Mouse (Mus musculus): ENCODE measurements around the gene Yipf3.

Yipf3 gene

DNA sequence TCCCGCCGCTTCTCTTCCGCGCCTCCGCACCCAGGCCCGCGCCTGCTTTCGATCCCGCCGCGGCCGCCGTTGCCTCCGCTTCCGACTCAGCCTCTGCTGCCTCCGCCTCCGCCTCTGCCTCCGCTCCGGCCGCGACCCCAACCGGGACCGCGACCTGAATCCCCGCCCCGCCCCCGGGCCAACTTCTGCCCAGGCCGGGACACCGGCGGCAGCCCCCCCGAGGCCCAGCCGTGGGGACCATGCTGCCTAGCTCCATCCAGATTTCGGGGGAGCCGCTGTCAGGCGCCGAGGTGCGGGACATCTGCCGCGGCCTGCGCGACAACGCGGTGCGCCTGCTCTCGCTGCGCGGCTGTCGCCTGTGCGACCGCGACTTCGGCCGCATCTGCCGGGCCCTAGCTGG lies 6.2 kb downstream of the Yipf3 start:
- no peak for DNase-seq (ENCODE audit: inconsistent ontology term)

DNA sequence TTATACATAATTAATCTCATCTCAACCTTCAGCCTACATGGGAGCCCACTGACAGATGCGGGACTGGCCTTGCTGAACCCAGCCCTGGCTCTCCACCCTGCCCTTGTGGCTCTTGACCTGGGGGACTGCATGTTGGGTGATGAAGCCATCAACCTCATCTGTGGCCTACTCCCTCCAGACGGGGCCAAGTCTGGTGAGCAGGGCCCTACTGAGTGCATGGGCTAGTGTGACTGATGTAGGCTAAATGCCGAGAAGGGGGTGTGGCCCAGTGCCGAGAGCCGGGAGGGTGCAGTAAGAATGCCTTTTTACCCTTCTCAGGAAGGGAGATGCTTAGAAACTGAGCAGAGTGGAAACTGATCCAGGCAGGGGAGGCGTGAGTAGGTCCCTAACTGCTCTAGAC lies 7.3 kb downstream of the Yipf3 start:
- no peak for DNase-seq (ENCODE audit: inconsistent ontology term)

DNA sequence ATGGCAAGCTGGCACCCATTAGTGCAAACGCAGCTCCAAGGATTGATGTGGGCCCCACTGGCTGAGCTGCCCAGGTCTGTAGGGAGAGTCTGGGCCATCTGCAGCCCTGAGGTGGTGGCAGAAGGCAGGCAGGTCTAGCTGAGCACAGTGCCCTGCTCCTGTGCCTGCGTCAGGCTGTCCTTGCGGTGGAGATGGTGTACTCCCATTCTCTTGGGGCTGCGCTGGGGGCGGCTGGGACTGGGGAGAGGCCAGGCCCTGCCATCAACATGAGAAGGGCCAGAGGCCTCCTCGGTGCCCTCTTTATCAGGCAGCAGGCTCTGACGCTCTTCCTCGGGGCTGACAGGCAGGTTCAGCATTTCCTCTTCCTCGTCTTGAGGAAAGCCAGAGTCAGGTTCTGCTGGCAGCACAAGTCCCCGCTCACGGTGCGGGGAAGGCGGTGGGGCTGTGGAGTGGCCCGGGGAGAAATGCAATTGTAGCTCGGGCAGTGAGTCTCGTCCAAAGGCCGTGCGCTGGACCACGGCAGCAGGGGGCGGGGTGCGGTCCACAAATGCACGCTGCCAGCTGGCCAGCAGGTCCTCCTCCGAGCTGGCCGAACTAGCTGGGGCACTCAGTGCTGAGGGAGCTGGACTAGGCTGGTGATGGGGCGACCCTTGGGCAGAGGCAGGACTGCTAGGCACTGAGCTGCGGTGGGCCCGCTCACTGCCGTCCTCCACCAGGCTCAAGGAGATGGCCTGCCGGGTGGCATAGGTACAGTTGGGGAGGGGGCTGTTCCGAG lies 10.6 kb downstream of the Yipf3 start:
- no peak for DNase-seq (ENCODE audit: inconsistent ontology term)

DNA sequence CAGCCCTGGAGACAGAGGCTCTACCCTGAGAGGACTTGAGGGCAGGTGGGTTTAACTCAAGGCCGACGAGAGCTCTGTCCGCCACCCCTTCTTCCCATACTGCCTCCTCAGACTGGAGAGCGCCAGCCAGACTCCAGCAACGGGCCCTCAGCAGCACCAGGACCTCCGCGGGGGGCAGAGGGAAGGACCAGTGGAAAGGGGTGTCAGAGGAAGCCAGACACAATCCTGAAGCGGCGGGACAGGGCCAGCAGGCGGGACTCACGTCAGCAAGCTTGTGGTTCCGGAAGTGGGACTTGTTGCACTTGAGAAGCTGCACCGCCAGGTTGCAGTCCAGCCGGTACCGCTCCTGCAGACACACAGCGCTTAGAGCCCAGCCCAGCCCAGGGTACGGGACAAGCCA lies 11.8 kb downstream of the Yipf3 start:
- no peak for DNase-seq (ENCODE audit: inconsistent ontology term)

DNA sequence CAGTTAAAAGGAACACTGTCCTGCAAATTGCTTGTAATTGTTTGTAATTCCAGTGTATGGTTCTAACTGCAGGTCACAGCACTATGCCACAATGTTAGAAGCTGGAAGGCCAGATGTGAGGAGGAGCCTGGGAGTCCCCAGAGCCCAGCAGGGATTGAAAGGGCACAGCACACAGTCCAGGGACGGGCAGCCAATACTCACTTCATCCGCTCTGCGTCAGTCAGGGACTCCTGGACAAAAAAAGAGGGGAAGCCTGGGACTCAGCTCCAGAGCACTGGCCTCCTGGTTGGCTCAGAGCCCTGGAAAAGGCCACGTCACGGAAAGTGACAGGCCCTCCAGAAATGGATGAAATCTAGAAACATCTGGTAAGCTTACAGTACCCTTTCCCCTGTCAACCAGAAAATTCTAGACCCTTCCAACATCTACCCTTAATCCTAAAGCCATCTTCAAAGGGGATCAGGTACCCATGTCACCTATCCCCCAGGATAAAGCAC lies 14.4 kb downstream of the Yipf3 start:
- no peak for DNase-seq (ENCODE audit: inconsistent ontology term)

DNA sequence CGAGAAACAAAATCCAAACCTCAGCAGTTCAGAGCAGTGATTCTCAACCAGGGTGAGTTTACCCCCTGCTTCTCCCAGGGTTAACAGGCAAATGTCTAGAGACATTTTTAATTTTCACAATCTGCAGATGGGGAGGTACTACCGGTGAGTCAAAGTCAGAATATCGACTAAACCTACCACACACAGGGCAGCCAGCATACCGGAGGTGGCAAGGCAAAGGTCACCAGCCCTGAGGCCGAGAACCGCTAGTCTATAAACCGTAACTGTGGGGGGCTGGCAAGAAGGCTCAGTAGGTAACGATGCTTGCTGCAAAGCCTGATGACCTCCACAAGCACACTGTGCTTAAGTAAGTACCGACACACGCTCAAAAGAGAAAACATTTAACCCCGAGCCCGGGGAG lies 17.6 kb downstream of the Yipf3 start:
- DNase-seq (ENCODE audit: inconsistent ontology term): no peak

DNA sequence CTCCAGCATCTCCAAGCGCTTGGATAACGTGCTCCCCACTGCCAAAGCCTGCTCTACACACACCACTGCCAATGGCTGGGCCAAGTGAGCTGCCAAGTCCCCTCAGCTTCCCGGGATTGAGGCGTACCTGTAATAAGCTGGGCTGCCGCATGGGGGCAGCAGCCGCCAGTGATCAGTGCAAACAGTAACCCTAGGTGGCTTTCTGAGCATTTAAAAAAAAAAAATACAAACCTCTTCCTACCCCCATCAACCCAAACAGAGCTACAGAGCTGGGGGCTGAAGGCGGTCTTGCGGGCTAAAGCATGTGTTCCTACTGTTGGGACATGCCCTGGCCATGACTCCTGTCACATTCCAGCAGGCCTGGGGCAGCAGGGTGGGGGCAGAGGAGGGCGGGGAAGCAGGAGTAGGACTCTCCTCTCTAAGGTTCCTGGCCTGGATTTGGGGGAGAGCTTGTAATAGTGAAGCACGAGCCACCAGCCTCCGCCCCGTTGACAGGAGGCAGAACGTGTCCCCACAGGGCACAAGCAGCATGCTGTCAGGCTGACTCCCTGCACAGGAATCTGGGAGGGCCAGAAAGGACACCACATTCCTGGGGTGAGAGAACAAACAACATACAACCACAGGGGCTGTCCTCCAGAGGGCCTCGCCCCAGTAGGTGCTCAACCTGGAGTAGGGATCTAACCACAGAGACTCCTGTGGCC lies 18.2 kb downstream of the Yipf3 start:
- DNase-seq (ENCODE audit: inconsistent ontology term): peak; percentile 89

DNA sequence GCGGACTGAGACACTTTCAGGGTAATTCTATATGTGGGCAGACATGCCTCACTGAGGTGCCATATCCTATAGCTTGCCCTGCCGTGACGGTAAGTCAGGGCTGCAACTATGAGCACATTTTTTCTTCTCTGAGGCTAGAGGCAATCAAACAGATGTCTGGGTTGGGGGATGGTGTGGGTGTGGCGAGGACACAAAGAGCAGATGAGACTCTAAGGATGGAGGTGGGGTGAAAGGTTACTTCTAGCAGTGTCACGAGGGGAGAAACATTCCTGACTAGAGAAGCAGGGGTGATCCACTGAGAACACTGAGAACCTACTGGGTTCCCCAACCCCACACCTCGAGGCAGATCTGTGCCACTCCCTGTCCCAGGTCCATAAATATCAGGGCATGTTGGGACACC lies 19.1 kb downstream of the Yipf3 start:
- no peak for DNase-seq (ENCODE audit: inconsistent ontology term)

DNA sequence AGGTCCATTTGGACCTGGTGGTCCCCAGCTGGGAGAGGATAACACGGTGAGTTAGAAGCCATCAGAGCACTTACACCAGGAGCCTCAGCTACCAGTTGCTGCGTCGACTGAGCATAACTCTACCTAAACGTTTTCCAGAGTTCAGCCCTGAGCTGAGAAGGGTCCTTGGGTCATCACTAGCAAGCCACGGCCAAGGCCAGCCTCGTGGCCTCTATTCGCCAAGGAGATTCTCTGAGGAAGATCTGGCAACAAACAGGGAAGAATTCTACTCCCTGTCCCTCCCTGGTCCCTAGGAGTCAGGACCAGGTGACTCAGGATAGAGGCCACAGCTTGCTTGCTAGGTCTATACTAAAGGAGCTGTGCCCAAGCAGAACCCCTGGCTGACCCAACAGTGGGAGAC lies 19.6 kb downstream of the Yipf3 start:
- no peak for DNase-seq (ENCODE audit: inconsistent ontology term)

DNA sequence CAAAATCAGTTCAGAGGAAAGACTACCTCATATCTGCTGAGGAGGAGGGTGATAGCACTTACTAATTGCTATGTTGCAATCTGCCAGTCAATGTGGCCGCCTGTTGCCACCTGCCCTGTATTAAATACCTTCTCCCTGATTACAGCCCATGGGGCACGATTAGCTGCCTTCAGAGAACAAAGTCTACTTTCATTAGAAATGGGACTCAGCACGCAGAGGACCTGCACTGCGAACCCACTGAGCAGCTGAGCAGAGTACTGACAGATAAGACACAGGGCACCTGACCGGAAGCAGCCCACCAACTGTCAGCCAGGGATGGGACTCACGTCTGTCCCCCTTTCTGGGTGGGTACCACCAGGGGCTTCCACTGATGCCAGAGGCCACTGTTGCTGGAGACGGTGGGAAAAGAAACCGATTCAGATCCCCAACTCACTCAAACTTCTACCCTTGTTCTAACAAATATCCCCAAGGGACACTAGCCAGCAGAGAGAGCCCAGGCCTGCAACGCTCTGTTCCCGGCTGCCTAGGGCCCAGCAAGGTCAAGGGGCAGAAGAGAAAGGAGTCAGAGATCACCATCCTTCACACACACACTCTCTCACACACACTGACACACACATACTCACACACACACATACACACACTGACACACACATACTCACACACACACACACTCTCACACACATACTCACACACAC lies 20.3 kb downstream of the Yipf3 start:
- DNase-seq (ENCODE audit: inconsistent ontology term): peak; percentile 74

DNA sequence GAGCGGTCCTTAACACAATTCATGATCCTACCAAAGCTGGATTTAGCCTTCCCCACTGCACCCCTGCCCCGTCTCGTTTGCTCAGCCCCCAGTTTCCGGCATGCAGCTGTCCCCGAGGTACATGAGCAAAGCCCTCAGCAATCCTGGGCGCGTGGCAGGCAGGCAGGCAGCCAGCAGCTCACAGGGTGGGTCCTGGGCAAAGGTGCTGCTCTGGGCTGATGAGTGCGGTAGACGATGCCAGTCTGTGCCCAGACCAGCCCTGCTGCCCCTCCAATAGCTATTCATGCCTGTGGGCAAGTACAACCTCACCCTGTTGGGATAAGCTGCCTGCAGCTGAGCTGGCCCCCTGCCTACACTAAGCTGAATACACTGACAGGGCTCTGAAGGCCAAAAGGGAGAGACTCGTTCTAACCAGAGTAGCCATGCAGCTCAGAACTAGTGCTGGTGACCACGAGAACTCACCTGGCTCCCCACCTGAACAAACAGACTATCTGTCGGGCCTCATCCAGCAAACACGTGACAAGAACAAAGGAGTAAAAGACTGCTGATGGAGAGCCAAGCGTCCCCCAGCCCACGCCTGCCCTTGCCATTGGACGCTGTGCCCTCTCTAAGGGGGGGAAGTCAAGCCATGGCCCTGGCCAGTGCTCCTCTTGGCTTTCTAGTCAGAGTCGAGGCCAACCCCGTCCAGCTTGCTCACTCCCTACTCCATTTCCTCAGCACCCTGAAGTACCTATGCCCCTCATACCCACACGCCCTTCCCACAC lies 22.1 kb downstream of the Yipf3 start:
- DNase-seq (ENCODE audit: inconsistent ontology term): peak; percentile 70

DNA sequence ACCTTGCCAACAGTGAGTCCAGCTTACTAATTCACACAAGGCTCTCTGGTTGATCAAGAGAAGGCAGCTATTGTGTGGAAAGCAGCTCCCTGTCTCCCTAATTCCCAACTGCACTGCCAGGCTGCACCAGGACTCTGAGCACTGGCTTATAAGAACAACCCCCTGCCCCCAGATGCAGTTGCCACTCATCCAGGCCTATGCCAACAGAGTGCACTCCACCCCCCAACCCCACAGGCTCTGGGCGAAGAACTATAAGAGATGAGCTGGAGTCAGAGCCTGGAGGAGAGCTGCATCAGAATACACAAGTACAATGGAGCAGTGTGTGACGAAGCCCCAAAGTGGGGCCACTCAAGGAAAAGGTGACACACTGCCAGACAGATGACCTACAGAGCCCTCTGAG lies 24.2 kb downstream of the Yipf3 start:
- peak; percentile 59 for DNase-seq (ENCODE audit: inconsistent ontology term)

DNA sequence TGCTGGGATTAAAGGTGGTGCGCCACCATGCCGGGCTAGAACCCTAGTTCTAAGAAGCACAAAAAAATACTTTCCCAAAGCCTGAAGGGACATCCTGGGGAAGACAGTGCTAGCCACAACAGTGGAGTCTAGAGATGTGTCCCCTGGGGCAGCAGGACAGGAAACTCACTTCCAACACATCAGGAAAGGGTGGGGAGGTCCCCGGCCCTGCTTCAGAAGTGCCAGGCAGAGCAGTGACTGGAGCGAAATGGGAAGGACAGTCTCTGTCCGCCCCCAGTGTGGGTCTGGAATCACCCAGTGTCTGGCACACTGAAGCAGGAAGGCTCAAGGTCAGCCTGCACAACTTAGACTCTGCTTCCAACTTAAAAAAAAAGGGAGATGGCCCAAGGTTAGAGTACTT lies 24.8 kb downstream of the Yipf3 start:
- no peak for DNase-seq (ENCODE audit: inconsistent ontology term)

DNA sequence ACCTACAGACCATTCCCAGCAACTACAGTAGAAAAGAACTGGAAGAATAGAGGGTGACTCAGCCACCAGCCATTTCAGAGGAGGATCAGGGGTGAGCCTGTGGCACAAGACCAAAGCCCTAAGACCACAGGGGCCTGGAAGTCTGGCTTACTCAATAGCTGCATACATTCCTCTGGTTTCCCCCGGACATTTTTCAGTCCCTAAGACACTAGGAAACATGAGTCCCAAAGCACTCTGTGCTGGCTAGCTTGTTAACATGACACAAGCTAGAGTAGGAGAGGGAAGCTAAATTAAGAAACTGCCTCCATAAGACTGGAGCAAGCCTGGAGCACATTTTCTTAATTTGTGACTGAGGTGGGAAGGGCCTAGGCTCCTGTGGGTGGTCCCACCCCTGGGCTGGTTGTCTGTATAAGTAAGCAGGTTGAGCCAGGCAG lies 25.9 kb downstream of the Yipf3 start:
- peak; percentile 95 for DNase-seq (ENCODE audit: inconsistent ontology term)

DNA sequence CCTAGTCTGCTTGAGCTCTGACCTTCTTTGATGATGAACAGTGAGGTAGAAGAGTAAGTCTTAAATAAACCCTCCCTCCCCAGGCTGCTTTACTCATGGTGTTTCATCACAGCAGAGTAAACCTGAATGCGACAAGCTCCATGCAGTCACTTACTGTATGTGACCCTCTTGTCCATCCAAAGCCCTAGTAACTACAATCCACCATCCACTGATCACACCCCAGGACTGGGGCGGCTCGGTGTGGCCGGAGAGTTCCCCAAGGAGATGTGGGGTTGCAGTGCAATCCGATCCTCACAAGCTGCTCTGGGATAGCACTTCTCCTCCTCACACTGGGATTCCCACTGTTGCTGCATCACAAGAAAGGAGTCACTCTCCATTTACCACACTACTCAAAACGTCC lies 26.6 kb downstream of the Yipf3 start:
- no peak for DNase-seq (ENCODE audit: inconsistent ontology term)

DNA sequence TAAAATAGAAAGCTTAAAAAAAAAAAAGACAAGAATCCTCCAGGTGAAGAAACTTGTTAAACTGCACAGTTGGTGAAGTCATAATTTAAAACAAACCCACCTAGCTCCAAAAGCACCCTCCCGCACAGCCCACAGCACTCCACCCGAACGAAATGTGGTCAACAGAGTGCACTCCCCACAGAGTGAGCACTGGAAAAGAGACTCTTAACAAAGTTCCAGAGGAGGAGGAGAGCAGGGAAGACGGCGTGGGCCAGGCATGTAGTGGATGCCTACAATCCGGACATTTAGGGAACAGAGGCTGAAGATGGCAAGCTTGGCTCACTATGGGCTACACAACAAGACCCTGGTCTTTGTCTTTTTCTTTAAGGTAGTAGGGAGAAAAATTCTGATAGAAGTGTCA lies 27.2 kb downstream of the Yipf3 start:
- no peak for DNase-seq (ENCODE audit: inconsistent ontology term)

DNA sequence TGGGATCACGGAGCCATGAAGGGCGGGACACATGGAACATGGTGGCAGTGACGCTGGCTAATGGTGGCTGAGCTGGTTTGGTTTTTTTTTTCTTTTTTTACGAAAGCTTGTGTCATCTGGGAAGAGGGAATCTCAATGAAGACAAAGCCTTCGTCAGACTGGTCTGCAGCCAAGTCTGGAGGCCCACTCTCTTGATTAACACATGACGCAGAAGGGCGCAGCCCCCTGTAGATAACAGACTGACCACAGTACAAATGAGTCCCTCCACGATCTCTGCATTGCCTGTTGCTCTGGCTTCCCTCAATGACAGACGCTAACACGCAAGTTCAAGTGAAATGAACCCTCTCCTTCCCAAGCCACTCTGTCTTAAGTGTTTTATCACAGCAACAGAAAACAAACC lies 27.6 kb downstream of the Yipf3 start:
- no peak for DNase-seq (ENCODE audit: inconsistent ontology term)

DNA sequence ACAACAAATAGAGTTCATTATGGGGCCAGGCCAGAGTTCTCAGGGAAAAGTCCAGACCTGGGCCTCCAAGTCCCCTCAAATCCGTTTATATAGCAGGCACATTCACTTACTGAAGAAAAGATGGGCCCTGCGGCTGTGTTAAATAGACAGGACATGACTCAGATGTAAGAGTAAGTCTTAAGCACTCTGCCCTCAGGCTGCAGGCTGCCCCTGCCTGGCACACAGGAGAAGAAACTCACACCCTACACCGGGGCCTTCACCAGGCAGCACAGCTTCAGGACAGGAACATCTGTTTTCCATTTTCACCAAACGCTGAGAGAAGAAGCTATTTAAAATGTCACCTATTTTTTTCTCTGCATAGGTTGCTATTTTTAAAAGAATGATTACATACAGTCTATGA lies 29.7 kb downstream of the Yipf3 start:
- DNase-seq (ENCODE audit: inconsistent ontology term): no peak

DNA sequence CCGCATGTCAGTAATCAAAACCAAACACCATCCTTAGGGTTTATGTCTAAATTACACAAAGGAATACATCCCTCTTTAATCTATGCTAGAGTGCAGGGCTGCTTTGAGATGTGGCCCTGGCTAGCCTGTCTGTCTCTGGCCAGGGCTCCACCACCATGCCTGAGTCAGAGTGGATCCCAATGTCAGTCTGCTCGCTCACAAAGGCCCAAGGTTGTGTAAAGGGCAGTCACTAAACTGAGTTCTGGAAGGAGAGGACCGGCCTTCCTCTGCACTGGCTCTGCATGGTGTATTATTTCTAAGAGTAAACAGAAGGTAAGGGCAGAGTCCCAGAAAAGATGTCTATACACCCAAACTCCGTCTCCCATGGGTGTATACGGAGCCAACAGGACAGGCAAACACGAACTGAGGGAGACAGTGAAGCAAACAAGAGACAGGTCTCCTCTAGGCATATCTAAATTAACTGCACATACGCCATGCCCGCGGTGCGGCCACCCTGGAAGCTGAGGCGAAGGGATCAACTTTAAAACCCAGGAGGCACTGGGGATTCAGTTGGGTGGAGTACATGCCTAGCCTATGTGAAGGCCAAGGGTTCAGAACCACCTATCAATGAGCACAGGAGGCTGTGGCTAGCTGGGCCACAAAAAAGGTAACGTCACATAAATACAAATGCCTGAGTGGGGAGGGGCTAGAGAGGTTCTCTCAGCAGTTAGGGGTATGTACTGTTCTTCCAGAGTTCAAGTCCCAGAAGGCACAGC lies 30.3 kb downstream of the Yipf3 start:
- no peak for DNase-seq (ENCODE audit: inconsistent ontology term)

DNA sequence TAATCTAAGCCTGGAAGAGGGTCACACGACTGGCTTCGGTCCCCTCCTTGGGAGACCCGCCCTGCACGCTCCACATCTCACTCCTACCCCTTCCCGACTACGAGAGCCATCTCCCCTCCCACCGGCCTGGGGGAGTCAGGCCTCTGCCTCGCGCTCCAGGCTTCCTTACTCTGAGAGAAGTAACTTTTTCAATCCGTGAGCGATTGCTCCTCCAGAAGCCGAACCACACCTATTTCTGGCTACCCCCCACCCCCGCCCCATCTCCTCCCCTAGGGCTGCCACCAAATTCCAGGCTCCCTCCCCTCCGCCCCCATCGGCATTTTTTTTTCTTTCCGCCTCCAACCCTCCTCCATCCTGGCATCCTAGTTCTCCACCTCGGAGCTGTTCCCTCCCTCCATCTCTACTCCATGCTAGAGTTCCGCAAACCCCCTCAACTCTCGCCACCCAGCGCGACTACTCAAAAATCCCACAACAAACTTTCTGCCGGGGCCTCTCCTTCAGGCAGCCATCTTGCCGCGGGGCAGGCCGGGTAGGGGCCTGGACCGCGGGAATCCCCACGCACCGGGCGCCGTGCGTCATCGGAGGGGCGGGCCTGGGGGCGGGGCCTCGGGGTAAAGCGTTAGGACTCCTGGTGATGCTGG lies 34.7 kb downstream of the Yipf3 start, which contains the start of gene Tjap1:
Gene Tjap1, minus strand, starts transcription at position 544 of the 641 bp plus-strand sequence.
- DNase-seq (ENCODE audit: inconsistent ontology term): peak; percentile 96

DNA sequence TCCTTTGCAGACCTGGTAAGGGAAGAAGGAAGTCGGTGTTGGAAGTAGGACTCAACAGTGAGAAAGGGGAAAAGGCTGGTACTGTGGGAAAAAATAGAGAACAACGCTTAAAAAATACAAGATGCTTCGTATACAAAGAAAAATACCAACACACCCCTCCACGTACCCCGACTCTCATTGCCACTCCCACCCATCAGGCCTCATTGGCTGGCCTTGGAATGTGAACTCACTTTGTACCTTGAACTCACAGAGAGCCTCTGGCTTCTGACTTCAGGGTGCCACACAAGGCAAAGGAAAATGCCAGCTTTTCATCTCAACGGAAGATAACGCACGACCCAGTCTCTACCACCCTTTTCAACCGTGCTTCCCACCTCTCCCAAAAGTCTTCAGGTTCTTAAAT lies 35.3 kb downstream of the Yipf3 start:
- no peak for DNase-seq (ENCODE audit: inconsistent ontology term)
